Mouse (Mus musculus) liver, adult 2 months (tissue): Measurements from ENCODE around the gene Rrp9.
A peak's percentile ranks its signal among the peaks of the same experiment; 100 is the strongest.

ENCODE experiments used
- CTCF ChIP-seq: fragments of 200-500 bp; IDR thresholded peaks from 2 replicates; pipeline ENCODE4 v1.5.1; 2011; ENCODE audit warnings: low read depth, low read length, control low read depth
- POLR2A ChIP-seq: fragments of 200-500 bp; IDR thresholded peaks from 2 replicates; pipeline ENCODE4 v1.6.1; 2011; ENCODE audit warnings: low read length, control low read depth; ENCODE audit not compliant: insufficient read depth; ENCODE audit errors: extremely low read depth

DNA sequence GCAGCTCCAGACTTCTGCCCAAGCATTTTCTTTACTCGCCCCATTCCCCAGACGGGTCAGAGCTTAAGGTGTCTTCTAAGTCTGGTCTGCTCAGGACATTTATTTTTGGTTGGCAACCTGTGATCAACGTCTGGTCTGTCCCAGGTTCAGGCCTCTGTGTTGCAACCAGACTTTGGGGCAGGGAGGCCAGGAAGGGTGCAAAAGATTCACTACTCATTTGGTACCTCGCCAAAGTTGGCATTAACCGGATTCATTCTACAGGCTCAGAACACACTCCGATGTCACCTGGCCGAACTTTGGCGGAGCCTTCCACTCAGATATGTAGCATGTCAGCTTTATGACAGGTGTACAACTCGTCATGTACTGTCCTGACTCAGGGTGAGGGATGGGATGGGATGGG, 27.8 kb upstream of the Rrp9 start:
- TF ChIP-seq POLR2A: 0 out of 2 replicates have a peak, but pooled peaks have one; percentile 9
- no peak for TF ChIP-seq CTCF
